Mouse (Mus musculus) ZHBTc4 (cell line): Measurements from ENCODE around the gene Psmd11.
"Not testable (repeated sequence)": the region's sequence is repeated elsewhere in the genome, so short reads cannot be mapped to it uniquely, and the experiment has no call there.

Experiments
- DNase-seq: peaks from one replicate; pipeline ENCODE4 v3.0.0-alpha.2; 2011; ENCODE audit warnings: low read depth, low spot score

Psmd11 gene

DNA sequence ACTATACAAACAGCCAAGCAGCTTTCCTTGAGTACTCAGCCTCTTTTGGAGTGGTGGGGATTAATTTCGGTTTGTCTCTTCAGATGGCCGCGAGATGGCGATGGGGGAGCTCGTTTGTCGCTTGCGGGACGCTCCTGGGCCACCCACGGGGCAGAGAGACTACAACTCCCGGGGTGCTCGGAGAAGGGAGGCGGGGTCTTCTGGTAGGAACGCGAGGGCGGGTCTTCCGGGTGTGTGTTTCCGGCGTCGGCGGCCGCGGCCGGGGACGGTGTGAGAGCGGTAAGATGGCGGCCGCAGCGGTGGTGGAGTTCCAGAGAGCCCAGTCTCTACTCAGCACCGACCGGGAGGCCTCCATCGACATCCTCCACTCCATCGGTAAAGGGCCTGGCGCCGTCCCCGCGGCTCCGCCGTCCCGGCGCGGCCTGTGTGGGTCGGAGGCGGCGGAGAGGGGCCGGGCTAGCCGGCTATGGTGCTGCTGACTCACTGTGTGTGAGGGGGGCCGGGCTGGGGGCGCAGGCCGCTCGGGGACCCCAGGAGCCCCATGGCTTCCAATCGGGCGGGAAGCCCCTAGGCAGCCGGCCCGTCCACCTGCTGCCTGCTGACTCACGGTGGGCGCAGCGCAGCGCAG is at the start of gene Psmd11:
Gene Psmd11, plus strand, starts transcription at position 235 of the 628 bp plus-strand sequence.
- DNase-seq = peak; percentile 98

DNA sequence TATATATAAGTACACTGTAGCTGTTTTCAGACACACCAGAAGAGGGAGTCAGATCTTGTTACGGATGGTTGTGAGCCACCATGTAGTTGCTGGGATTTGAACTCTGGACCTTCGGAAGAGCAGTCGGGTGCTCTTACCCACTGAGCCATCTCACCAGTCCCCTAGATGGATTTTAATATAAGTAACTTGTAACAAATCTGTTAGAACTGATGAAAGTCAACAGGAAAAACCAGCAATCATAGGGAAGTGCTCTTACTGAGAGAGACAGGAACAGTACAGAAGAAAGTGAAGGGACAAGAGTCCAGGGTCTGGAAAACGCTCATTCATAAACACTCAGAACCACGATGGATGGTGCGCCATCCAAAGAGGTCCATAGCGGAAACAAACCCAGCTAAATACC is 49.2 kb upstream of the Psmd11 start:
- DNase-seq = not testable (repeated sequence)

DNA sequence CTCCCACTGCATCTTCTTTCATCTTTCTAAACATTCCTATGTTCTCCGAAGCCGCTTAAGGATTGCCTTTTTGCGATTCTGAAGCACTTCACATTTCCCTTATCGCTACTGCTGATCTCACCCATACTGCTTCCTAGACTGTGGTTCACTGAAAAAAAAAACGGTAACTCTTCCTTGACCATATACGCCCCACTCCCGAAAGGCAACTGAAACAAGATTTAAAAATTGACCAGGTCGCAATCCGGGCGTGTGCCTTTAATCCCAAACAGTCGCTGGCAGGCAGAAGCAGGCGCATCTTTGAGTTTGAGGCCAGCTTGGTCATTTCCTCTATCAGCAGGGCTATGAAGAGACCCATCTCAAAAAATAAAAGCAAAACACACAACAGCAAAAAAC is 45.8 kb upstream of the Psmd11 start:
- DNase-seq = no peak

DNA sequence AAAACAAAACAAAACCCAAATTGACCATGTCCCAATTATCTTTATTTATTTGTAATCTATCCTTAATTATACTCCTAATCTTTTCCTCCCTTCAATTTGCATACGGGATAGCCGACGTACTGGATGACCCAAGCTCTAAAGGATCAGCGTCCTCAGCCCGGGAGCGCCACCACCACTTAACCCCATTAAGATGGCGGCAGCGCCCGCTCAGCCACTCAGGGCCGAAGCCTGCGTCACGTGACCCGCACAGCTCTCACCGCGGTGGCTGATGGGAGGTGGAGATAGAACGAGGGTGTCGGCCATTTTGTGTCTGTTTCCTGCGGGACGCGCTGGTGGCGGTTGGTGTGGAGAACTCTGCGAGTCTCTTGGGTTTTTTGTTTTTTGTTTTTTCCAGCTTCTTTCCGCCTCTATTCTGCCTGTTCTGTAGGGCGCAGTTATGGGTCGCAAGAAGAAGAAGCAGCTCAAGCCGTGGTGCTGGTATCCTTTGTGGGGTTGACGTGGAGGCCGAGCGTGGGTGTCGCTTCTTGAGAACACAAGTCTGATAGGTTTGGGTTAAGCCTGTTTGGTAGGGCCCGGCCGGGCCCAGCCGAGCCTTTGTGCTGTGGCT is 45.3 kb upstream of the Psmd11 start, which contains the start of gene Zfp207:
Gene Zfp207, plus strand, starts transcription at position 261 of the 607 bp plus-strand sequence.
- DNase-seq = peak; percentile 98

DNA sequence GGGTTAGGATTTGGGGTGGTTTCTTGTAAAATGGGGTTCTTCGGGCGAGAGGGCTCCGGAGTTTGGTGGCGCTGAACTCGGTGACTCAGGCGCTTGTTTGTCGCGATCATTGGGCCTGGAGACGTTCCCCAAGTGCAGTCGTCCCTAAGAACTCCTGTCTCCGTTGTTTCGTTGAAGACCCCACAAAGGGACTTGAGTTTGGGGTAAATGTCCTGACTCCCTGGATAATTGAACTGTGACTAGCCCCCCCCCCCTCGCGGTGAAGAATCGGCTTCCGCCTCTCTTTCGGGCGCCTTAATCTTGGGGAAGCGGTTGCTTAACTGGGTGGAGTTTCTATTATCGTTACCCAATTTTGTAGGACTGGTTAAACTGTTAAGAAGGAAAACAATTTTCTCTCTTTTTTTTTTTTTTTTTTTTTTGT is 44.8 kb upstream of the Psmd11 start:
- DNase-seq = no peak

DNA sequence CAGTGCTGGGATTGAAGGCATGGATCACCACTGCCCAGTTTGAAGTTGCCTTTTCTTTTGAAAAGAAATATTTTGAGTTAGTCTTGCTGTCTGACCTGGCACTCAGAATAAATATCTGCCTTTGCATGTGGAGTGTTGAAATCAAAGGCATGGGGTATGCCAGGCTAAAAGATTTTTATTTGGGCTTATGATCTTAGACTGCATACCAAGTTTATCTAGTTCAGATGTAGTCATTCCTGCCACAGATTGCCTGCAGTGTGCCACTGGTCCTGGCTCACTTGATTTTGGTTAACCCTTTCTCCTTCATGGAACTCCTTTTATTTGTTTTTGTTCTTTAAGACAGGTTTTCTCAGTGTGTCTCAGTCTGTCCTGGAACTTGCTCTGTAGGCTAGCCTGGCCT is 44.0 kb upstream of the Psmd11 start:
- DNase-seq = no peak

DNA sequence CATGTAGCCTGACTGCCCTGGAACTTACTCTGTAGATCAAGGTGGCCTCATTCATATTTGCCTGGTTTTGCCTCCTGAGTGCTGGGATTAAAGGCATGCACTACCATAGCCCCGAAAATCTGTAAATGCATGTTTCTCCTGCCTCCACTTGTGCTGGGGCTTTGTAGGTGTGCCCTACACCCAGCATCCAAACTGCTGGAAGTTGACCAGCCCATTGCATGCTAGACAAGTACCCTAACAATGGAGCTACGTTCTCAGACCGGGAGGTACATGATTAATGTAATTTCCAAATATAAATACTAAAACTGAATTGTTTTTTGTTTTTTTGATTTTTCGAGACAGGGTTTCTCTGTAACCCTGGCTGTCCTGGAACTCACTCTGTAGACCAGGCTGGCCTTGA is 43.4 kb upstream of the Psmd11 start:
- no peak for DNase-seq

DNA sequence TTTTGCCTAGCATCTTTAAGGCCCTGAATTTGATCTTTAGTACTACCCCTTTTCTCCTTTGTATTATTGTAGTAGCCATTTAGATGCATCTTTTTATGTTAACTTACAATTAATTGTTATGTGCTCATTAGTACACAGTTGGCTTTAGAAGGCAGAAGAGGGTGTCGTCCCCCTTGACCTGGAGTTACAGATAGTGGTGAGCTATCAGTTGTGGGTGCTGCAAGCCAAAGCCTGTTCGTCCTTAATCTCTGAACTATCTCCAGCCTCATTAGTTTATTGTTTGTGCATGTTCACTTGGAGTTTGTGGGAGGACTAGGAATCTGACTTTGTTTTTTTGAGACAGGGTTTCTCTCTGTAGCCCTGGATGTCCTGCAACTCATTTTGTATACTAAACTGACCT is 41.6 kb upstream of the Psmd11 start:
- DNase-seq = no peak

DNA sequence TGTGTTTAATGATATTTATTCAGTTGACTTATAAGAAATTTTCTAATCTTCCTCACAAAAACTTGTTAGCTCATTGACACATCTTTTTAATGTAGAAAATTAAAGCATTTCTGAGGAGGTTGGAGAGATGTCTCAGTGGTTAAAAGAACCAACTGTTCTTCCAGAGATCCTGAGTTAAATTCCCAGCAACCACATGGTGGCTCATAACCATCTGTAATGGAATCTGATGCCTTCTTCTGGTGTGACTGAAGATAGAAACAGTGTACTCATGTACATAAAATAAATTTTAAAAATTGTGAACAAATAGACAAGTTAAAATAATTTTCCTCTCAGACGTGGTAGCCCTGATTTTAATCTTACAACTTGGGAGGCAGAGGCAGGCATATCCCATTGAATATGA is 38.5 kb upstream of the Psmd11 start:
- no peak for DNase-seq

DNA sequence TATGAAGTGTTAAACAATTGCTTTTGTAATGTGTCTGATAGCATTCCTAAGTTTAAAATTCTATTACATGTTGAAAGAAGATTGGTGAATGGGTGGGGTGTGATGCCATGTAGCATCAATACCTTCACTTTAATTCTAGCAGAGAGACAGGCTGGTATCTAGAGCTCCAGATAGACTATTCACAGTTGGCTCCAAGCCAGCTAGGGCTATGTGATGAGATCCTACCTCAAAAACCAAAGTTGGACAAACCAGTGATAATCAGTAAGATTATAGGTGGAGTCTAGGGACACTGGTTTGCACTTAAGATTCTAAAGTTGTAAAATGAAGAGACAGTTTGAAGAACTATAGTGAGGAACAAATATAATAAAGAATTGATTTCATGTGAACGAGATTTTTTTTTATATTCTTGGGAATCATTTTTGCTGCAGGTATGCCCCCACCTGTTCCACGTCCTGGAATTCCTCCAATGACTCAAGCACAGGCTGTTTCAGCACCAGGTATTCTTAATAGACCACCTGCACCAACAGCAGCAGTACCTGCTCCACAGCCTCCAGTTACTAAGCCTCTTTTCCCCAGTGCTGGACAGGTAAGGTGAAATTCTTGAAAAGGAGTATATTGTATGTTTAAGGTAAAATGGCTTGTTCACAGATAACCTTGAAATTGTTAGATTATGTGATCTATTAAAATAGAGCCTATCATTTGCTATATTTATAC is 36.9 kb upstream of the Psmd11 start:
- no peak for DNase-seq

DNA sequence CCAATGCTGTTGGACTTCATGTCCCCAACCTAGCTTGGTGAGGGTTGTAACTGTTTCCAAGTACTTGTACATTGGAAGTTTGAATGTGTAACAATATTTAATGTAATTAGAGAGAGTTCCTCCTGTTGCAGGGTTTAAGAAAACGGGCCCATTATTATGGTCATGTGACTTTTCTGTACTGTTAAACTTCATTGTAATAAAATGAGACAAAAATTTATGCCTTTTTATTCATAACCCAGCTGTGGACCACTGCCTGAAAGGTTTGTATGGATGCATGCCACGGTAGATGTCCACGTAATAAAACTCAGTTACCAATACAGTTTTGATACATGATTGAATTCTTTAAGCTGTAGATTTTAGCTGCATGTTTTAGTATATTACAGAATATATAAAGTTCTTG is 32.5 kb upstream of the Psmd11 start:
- DNase-seq = no peak

DNA sequence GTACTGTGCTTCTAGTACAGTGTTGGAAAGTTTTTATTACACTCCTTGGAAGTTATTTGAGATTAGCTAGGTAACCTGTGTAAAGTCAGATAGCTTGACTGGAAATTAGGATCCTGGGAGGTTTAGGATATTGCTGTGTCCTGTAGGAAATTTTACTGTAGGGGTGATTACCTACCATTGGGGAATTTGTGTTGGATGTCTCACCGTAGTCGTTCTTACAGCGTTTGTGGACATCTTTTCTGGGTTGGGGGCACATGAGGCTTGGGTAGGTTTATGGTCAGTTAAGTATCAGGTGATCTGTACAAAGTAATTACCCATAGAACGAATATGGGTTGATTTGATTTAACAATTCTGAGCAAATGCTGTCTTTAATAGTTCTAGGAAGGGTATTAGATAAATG is 31.8 kb upstream of the Psmd11 start:
- no peak for DNase-seq

DNA sequence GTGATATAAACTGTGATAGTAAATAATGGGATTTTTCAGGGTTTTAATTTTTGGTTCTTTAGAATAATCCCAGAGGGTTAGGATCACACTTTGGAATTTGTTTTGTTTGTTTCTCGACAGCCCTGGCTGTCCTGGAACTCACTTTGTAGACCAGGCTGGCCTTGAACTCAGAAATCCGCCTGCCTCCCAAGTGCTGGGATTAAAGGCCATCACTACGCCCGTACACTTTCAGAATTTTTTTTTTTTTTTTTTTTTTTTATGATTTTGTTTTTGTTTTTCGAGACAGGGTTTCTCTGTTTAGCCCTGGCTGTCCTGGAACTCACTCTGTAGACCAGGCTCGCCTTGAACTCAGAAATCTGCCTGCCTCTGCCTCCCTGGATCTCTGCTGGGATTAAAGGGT is 20.5 kb upstream of the Psmd11 start:
- DNase-seq = not testable (repeated sequence)

DNA sequence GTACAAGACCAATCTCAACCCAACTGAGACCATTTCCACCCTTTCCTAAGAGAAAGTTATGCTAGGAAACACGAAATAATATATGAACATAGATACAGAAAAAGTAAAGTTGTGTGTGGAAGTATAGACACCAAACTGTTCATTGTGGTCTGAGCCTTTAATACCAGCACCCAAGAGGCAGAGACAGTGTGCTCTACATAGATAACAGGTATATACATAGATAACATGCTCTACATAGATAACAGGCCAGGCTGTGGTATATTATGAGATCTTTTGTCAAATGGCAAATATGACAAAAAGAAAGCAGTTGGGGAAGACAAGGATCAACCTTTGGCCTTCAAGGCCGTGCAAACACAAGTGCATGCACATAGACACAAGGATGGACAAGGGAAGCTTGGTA is 18.0 kb upstream of the Psmd11 start:
- DNase-seq = no peak

DNA sequence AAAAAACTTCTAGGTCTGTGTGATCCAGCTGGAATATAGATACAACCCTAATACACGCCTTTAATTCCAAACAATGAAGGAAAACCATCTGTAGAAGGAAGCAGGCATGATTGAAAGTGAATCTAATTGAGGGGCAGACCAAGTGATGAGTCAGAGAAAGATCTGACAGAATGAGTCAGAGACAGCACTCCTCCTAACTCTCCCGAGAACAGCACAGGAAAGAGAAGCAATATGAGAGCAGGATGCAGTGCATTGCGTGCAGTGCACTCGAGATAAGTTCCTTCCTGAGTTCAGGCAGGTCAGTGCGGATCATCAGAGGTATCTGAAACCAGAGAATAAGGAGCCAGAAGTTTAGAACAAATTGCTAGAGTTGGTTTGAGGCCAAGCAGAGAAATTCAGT is 11.3 kb upstream of the Psmd11 start:
- DNase-seq = no peak

DNA sequence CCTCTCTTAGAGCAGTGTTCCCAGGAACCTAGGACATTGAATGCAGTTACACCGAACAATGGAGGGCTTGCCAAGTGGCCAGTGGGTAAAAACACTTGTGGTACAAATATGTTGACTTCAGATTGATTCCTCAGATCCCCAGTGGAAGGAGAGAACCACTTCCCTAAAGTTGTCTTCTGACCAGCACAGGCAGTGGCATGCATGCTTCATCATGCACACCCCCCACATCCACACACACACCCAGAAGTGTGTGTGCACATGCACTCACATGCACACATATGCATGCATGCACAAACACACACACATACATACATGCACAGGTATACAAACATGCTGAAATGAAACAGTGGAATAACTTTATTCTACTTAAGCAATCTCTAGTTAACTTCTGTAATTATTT is 8.7 kb upstream of the Psmd11 start:
- DNase-seq = no peak

DNA sequence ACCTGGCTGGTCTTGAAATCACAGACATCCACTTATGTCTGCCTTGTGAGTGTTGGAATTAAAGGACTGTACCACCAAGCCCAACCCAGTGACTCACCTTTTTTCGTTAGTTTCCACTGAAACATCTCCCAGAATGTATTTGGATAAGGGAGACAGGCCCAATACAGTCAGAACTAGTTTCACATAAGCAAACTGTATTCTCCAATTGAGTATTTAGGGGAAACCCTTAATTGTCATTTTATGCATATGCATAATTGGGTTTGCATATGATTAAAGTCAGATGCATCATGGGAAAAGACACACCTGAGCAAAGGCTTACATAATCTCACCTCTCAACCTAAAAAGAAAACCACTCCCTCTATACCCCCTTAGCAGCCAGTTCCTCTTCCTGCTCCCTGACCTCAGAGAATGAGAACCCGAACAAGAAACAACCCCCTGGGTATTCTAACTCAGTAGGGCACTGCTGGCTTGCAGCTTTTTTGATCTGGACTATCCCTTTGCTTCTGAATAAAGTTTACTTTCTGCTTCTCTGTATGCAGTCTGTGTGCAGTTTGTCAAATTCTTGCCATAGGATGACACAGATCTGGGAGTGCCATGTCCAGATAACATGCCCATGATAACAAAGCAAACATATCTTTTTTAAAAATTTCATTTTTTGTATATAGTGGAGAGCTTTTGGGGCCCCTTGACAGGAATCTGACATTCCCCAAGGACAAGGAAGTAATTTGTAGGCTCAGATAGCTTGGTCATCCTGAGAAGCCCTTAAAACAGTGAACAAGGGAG is 8.0 kb upstream of the Psmd11 start:
- no peak for DNase-seq

DNA sequence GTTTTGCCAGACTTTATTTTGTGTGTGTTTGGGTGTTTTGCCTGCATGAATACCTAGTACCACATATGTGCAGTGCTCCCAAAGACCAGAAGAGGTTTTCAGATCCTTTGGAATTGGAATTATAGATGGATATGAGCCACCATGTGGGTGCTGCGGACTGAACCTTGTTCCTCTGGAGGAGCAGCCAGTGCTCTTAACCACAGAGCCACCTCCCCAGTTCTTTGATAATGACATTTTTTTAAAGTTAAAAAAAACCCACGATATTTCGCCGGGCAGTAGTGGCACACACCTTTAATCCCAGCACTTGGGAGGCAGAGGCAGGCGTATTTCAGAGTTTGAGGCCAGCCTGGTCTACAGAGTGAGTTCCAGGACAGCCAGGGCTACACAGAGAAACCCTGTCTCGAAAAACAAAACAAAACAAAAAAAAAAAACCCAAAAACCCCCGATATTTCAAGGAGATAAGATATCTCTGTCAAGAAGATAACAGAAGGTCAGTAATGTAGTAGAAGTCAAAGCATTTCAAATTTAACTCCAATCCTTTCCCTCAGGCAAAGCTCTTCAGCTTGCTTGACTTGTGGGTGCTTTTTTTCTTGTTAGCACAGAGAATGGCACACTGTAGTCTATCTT is 6.9 kb upstream of the Psmd11 start:
- no peak for DNase-seq

DNA sequence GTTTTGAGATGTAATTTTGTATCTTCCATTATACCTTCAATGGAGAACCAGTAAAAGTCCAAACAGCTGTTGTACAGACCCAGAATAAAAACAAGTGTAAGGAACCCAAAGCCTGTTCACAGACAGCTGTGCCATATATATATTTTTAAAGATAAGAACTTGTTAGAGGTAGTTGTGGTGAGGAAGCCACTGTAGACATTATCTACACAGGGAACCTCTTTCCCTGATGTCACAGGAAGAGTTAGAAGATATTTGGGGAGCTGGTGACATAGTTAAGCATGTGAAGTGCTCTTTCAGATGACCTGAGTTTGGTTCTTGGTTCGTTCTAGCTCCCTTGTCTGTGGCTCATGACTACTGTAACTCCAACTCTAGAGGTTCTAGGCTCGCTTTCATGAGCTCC is 3.7 kb upstream of the Psmd11 start:
- DNase-seq = no peak

DNA sequence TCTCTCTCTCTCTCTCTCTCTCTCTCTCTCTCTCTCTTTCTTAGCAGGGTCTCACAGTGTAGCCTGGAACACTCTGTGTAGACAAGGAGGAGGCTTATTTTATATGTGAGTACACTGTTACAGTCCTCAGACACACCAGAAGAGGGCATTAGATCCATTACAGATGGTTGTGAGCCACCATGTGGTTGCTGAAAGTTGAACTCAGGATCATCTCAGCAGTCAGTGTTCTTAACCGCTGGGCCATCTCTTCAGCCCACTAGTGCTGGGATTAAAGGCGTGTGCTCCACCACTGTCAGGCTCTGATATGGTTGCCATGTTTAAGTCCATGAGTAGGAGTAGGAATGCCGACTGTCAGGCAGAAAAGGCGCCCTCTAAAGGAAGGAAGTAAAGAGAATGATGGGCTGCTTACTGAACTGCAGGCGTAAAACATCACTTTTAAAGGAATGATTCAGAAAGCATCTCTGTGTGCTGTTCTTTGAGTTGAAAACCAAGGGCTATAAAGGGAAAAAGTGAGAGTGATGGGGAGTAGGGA is 3.1 kb upstream of the Psmd11 start:
- DNase-seq = peak; percentile 52

DNA sequence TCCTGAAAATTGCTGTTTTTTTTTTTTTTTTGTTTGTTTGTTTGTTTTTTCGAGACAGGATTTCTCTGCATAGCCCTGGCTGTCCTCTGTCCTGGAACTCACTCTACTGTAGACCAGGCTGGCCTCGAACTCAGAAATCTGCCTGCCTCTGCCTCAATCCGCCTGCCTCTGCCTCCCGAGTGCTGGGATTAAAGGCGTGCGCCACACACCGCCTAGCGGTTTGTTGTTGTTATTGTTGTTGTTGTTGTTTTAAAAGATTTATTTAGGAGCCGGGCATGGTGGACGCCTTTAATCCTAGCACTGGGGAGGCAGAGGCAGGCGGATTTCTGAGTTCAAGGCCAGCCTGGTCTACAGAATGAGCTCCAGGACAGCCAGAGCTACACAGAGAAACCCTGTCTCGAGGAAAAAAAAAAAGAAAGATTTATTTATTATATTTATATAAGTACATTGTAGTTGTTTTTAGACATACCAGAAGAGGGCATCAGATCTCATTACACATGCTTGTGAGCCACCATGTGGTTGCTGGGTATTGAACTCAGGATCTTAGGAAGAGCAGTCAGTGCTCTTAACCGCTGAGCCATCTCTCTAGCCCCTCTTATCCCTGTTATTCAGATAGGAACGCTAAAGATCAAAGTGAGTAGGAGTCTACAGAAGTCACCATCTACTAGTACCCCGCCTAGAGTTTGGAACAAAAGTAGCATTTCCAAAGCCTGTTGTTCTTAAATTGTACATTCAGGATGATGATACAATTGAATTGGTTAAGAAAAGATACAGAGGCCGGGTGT is 2.2 kb upstream of the Psmd11 start:
- DNase-seq = peak; percentile 80
